Comparison of ENCODE assay signal across 8 mouse cellular contexts in genomic region chr9:122351303-122352024, GRCm38 (mm10). TPM values are rescaled to one million over a fixed set of nuclear protein-coding genes. Genes with fewer than 3 reads are reported as not detected.
DNase-seq lines count a peak whose midpoint lies in the region; ATAC-seq and TF ChIP-seq lines count a peak whose summit lies in the region.

TSS of gene Abhd5 (plus strand) at chr9:122351608.

- H3K36me3 ChIP-seq in G1E (replicated peaks): peaks cover 9% of the 10 kb centered on the region
- H3K36me3 ChIP-seq in forebrain, postnatal 0 days (ENCODE audit: insufficient read depth): no peaks in the 10 kb centered on the region
- no peaks in the 10 kb centered on the region for H3K36me3 ChIP-seq in lung, embryonic 15.5 days

- H3K4me3 ChIP-seq in G1E (ENCODE audit: low read depth, low read length): peak within 1 kb of the TSS; percentile 87
- H3K4me3 ChIP-seq in forebrain, postnatal 0 days (ENCODE audit: low read depth, low read length): peak within 1 kb of the TSS; percentile 83
- peak within 1 kb of the TSS; percentile 72 for H3K4me3 ChIP-seq in lung, embryonic 15.5 days

- peak within 1 kb of the TSS; percentile 76 for H3K9ac ChIP-seq in forebrain, postnatal 0 days
- peak within 1 kb of the TSS; percentile 68 for H3K9ac ChIP-seq in lung, embryonic 15.5 days

- TF ChIP-seq CTCF in G1E (IDR thresholded peaks at IDR 0.05; ENCODE audit: low read depth, low read length): 0 out of 2 replicates have a peak, but pooled peaks have one; percentile 12
- peak; percentile 73 for TF ChIP-seq CTCF in forebrain, postnatal 0 days (IDR thresholded peaks at IDR 0.05; ENCODE audit: low read depth)

- peak within 1 kb of the TSS; percentile 62 for H3K4me2 ChIP-seq in forebrain, postnatal 0 days (ENCODE audit: low read depth)
- H3K4me2 ChIP-seq in lung, embryonic 15.5 days: peak within 1 kb of the TSS; percentile 70

- WGBS in forebrain, postnatal 0 days: 3% methylated on average over 78 of the region's 84 CpGs
- WGBS in lung, embryonic 15.5 days: under 1% methylated on average over 82 of the region's 84 CpGs

- DNase-seq in G1E (ENCODE audit: low spot score): peak; percentile 96
- DNase-seq in cerebellum, adult 18-20 months: peak; percentile 90 to 91
- DNase-seq in forebrain, postnatal 0 days: peak; percentile 96
- DNase-seq in heart, postnatal 4 days: peak; percentile 98
- DNase-seq in layer of hippocampus, adult 8-10 months (ENCODE audit: low spot score in 2 of 2): peak; percentile 90 to 91
- peak; percentile 94 for DNase-seq in ovary, adult 18-20 months (ENCODE audit: low spot score)
- peak; percentile 81 for DNase-seq in thymus, postnatal 0 days (ENCODE audit: low spot score)

- peak within 1 kb of the TSS; percentile 70 for H3K27ac ChIP-seq in forebrain, postnatal 0 days (ENCODE audit: low read depth, low read length)
- H3K27ac ChIP-seq in lung, embryonic 15.5 days: peak within 1 kb of the TSS; percentile 58

- no peaks in the 10 kb centered on the region for H3K9me3 ChIP-seq in G1E (replicated peaks)
- H3K9me3 ChIP-seq in forebrain, postnatal 0 days (ENCODE audit: low read length): no peaks in the 10 kb centered on the region
- H3K9me3 ChIP-seq in lung, embryonic 15.5 days: no peaks in the 10 kb centered on the region

- peak; percentile 23; the same call in 1 of the 2 replicates for ATAC-seq in G1E (ENCODE audit: extremely low read depth, insufficient number of reproducible peaks, low FRiP score, poor library complexity, severe bottlenecking)
- peak; percentile 97 for ATAC-seq in forebrain, postnatal 0 days
- ATAC-seq in lung, embryonic 15.5 days (ENCODE audit: borderline replicate concordance, extremely low read depth, low FRiP score, low TSS enrichment): peak; percentile 98

- peaks cover 80% of the 10 kb centered on the region for H3K4me1 ChIP-seq in G1E (ENCODE audit: insufficient read depth, low read depth, low read length)
- peaks cover 8% of the 10 kb centered on the region; the same call in 1 of the 2 replicates for H3K4me1 ChIP-seq in forebrain, postnatal 0 days (ENCODE audit: insufficient read depth)
- H3K4me1 ChIP-seq in lung, embryonic 15.5 days: peaks cover 13% of the 10 kb centered on the region; the same call in 1 of the 2 replicates

- H3K27me3 ChIP-seq in G1E (ENCODE audit: insufficient read depth, low read length): no peaks in the 10 kb centered on the region
- no peaks in the 10 kb centered on the region for H3K27me3 ChIP-seq in forebrain, postnatal 0 days (ENCODE audit: insufficient read depth, low read length)
- no peaks in the 10 kb centered on the region for H3K27me3 ChIP-seq in lung, embryonic 15.5 days

RNA-seq across cellular contexts. Expression of gene Abhd5, which starts in this region (rescaled TPM):
- 62.9 and 71.7 TPM in 2 replicates for total RNA-seq in G1E (2014; fragmentation: Nextera tagmentation)
- 53.2 and 54.7 TPM in 2 replicates for total RNA-seq in G1E (2017)
- 20.9 and 25.8 TPM in 2 replicates for polyA plus RNA-seq in G1E (2012)
- 33.9 and 34.9 TPM in 2 replicates for total RNA-seq in forebrain, postnatal 0 days (2014; rRNA removed)
- polyA plus RNA-seq in forebrain, postnatal 0 days (2015; fragmentation: Nextera tagmentation; extraction: Ambion mirVana): 25.4 and 28.2 TPM in 2 replicates
- total RNA-seq in heart, postnatal 4 days (2021): 10 to 100 TPM; 41.4 to 44.1 TPM
- total RNA-seq in layer of hippocampus, adult 8-10 months (2022): 10 to 100 TPM; 14.9 to 19.9 (median 18.0) TPM
- 23.0 and 25.5 TPM in 2 replicates for polyA plus RNA-seq in lung, embryonic 15.5 days (2015; fragmentation: Nextera tagmentation; extraction: Ambion mirVana)
- polyA plus RNA-seq in thymus, postnatal 0 days (2015; fragmentation: Nextera tagmentation; extraction: Ambion mirVana): 9.6 and 10.5 TPM in 2 replicates

Comparison
In these comparisons a context has a peak if more than half of its experiments do, and no peak if none do; other contexts are left out.
1. Peak in every context shown above with its lines: DNase-seq, ATAC-seq, H3K4me3 ChIP-seq and H3K27ac ChIP-seq.
2. ATAC-seq: peak in every context shown above with its lines; median percentile 98 in lung, embryonic 15.5 days; 97 in forebrain, postnatal 0 days; 23 in G1E.